Mouse (Mus musculus) heart, postnatal 14 days (tissue): ENCODE results near the gene Sbk1. TPM values are rescaled to one million over a fixed set of nuclear protein-coding genes. Genes with fewer than 3 reads are reported as not detected.
"Not testable (repeated sequence)": the region's sequence is repeated elsewhere in the genome, so short reads cannot be mapped to it uniquely, and the experiment has no call there.

Source experiments
- DNase-seq, 2 experiments: peaks; one replicate each; pipeline ENCODE4 v3.0.0; 2021 to 2022
- intact Hi-C: fragments of 180-260 bp; cut with DNase I; formaldehyde crosslinking; loops from one replicate; pipeline ENCODE4 v1.15.1; 2025
- total RNA-seq, 2 experiments: library from RNA; stranded (reverse); gene quantifications; 2 replicates each; pipeline ENCODE4 v1.2.3; 2021

Gene Sbk1
- total RNA-seq, 2 experiments from 2014 or later, result 77.7 to 82.2 TPM

- intact Hi-C loops, result loop anchor here (1.0 kb wide), 1 partner anchor 38 kb away; no protein-coding TSS in a partner anchor
- peak; percentile 67 to 74 for DNase-seq
Observed at GRCm38 (mm10) chr7:126260280-126261210, 11.9 kb upstream of the Sbk1 start.

DNA sequence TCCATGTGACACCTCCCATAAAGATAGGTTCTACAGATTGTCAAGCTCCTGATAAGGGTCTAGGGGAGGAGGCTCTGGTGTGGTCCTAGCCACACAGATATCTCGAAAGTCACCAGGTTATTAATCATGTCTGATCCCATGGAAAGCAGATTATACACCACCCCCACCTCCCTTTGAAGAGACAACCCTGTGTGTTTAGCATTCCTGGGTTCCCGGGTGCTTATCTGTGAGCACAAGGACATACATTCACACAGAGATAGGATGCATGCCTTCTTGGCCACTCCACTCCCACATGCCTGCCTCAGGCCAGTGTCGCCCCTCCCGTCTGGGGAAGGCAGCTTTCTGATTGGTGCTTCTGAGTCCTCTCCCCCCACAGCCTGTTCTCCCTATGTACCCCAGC, 10.6 kb upstream of the Sbk1 start:
- intact Hi-C loops, result loop anchor here (1.0 to 2.0 kb wide), 2 partner anchors 36 to 115 kb away; partner anchors contain the start of gene Spns1
- no peak for DNase-seq

GRCm38 (mm10) chr7:126263964-126264363, 8.5 kb upstream of the Sbk1 start:
- intact Hi-C loops, result loop anchor here (2.0 kb wide), 1 partner anchor 113 kb away; the partner anchor contains the start of gene Spns1

DNA sequence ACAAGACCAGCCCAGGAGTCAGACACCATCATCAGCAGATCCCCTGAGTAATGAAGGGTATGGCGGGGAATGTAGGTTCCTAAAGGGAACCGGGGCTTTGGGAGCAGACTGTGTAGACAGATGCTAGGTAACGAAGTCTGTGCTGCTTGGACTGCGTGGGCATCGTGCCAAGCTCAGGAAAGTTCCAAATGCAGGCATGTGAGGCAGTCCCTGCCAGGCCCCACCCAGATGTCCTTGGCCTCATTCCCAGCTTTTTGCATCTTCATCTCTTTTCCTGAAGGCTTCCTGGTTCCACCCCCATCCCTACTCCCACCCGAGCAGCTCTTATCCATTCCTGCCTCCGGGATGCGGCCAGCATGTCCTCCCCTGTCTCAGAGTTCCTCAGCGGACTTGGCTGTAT, 6.5 kb upstream of the Sbk1 start:
- intact Hi-C loops, result no loop called here
- peak; percentile 82 to 83 for DNase-seq

More at GRCm38 (mm10) chr7:126263964-126264363, 8.5 kb upstream of the Sbk1 start:
- no peak for DNase-seq

DNA sequence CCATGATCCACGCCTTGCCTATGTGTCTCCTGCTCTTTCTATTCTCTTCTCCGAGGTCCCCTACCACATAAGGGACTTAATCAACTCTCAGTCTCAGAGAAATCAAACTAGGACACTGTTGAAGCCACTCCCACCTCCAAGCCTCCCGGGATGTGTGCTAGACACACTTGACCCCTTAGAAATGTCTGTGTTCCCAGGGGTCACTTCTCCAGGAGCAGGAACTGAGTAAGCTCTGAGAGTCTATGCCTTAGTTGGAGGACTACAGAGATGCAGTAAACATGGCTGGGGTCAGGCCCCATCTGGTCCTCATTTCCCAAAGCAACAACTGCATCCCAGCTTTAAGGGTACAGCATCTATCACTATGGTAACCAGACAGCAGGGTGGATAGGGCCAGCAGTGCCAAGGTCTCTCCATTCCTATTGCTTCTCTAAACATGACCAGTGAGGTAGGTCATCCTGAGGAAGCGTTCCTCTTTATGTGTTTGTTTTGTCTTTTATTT, 6.0 kb upstream of the Sbk1 start:
- intact Hi-C loops, result no loop called here
- no peak for DNase-seq

GRCm38 (mm10) chr7:126267606-126268005, 4.8 kb upstream of the Sbk1 start:
- no peak for DNase-seq
- intact Hi-C loops, result no loop called here

DNA sequence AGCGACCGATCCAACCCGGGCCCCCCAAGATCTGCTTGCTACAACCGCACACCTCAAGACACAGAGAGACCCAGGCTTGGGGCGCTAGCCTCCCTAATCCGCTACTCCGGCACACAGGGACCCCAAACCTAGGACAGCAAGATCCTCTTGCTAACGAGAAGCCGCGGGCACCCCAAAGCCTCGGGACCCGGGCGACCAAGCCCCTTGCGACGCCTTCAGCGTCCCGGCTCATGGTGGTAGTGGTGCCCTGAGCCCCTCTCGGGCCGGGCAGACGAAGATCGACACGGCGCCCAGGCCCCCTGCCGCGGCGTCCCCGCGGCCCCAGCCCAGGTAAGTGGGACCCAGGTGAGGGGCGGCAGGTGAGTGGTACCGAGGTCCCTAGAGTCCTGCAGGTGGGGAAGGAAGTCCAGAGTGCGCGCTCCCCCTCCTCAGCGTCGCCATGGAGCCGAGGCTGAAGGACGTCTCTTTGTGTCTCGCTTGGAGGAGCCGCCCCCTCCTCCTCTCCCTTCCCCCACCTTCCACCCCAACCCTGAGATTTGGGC, 422 bp downstream of the Sbk1 start:
- intact Hi-C loops, result no loop called here

GRCm38 (mm10) chr7:126273351-126274042, 1.1 kb downstream of the Sbk1 start:
- intact Hi-C loops, result no loop called here

More for the DNA sequence above, 422 bp downstream of the Sbk1 start:
- no peak for DNase-seq

GRCm38 (mm10) chr7:126274137-126274536, 1.7 kb downstream of the Sbk1 start:
- DNase-seq, result no peak
- intact Hi-C loops, result no loop called here

More at GRCm38 (mm10) chr7:126273351-126274042, 1.1 kb downstream of the Sbk1 start:
- DNase-seq, result no peak

DNA sequence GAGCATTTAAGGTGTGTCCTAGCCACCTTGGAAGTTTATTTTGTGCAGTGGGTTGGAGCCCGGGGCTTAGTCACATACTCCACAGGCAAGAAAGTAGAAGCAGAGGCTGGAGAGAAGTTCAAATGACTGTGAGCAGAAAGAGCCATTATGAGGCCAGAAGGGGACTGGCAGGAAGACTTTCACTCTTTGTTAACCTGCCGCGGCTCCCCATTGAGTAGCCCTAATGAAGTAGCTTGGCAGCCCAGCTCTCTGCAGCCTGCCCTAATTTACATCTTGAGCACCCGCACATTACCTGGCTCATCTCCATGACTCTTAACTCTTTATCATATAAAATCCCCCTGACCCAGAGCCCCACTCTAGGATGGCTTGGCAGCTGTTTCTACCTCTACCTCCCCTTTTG, 2.2 kb downstream of the Sbk1 start:
- intact Hi-C loops, result no loop called here
- DNase-seq, result no peak

DNA sequence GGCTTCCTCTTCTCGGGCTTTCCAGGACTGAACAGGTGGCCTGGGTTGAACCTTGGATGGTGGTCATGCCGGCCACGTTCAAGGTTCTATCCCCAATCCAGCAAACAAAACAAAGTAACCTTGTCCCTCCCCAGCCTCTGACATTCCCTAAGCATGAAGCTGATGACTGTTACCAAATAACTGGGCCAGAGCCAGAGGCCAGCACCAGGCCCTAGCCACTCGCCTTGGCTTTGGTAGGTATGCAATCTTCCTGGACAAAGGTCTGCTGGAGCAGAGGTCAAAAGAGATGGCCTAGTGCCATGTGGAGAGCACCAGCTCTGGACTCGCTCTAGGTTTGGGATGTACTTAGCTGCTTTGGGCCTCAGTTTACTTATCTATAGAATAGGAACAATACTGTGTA, 3.3 kb downstream of the Sbk1 start:
- peak in 1 of 2 experiments; percentile 23 for DNase-seq
- intact Hi-C loops, result no loop called here

GRCm38 (mm10) chr7:126276297-126276696, 3.9 kb downstream of the Sbk1 start:
- intact Hi-C loops, result no loop called here
- DNase-seq, result no peak

GRCm38 (mm10) chr7:126277536-126278295, 5.3 kb downstream of the Sbk1 start:
- intact Hi-C loops, result no loop called here
- DNase-seq, result no peak

DNA sequence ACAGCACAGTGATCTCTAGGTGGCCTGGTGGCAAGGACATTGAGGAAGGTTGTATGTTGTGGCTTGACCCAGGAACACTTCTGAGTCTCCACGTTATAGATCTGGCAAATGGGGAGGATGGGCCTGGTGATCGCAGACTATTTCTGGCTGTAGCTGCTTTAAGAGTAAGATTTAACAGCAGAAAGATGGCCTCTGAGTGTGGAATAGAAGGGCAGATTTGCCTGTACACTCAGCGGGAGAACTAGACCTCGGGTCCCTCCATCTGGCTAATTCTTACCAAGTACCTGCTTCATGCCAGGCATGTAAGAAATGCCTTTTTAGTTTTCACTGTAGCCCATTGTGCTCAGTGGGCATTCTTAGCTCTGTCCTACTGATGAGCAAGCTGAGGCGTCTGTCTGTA, 6.4 kb downstream of the Sbk1 start:
- no peak for DNase-seq
- intact Hi-C loops, result no loop called here

DNA sequence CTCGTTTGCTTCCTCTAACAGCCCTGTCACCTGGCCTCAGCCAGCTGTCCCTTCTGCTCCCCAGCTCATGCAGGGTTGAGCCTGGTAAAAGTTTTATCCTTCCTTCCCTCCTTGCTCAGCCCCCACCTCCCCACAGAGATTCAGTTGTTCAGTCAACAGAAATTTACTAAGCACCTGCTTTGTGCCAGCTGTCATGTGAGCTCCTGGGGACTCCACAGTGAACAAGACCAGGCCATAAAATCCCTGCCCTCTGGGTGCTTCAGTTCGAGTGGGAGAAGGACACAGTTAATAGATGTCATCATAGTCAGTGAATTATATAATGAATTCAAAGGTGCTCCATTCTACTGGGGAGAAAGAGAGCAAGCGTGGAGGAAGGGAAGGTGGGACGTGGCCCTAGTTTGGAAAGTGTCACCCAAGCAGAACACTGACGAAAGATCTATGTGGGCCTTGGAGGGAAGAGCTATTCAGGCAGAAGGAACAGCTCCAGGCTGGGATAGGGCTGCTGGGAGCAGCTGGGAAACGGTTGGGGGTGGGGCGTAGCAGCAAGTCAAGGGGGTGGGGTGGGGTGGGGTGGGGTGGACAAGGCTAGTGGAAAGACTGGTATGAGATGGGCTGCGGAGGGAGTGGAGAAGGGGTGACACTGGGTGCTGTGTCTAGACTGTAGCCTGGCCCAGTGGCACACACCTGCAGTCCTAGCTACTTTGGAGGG, 7.5 kb downstream of the Sbk1 start:
- no peak for DNase-seq
- intact Hi-C loops, result no loop called here

GRCm38 (mm10) chr7:126280696-126281095, 8.3 kb downstream of the Sbk1 start:
- DNase-seq, result peak in 1 of 2 experiments; percentile 62
- intact Hi-C loops, result no loop called here

GRCm38 (mm10) chr7:126281876-126282682, 9.7 kb downstream of the Sbk1 start:
- intact Hi-C loops, result no loop called here
- DNase-seq, result no peak

DNA sequence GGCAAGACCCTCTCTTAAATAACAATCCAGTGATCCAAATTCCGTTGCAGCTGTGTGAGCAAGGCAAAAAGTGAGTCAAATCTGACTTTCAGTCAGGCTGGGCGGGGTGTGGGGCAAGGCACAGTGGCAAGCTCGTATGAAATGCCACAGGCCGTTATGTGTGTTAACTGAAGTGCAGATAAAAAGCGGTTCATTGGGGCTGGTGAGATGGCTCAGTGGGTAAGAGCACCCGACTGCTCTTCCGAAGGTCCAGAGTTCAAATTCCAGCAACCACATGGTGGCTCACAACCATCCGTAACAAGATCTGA, 10.2 kb downstream of the Sbk1 start:
- intact Hi-C loops, DNase-seq: not testable (repeated sequence)

DNA sequence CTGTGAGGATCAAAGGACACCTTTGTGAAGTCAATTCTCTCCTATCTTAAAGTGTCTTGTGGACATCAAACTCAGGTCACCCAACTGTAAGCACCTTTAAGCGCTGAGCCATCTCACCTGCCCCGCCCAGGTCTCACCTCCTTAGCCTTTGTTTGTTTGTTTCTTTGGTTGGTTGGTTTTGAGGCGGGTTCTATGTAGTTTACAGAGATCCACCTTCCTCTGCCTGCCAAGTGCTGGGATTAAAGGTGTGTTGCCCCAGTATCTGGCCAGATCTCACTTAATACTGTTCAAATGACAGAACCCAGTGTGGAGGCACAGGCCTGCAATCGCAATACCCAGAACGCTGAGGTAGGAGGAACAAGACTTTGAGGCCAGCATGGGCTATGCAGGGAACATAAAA, 11.6 kb downstream of the Sbk1 start:
- no peak for DNase-seq

More for the DNA sequence above, 11.6 kb downstream of the Sbk1 start:
- intact Hi-C loops, result no loop called here
